Mouse (Mus musculus) midbrain, postnatal 0 days (tissue): ENCODE results near the gene Cabp2. TPM values are rescaled to one million over a fixed set of nuclear protein-coding genes. Genes with fewer than 3 reads are reported as not detected.
A peak's percentile ranks its signal among the peaks of the same experiment; 100 is the strongest.
"Not testable (repeated sequence)": the region's sequence is repeated elsewhere in the genome, so short reads cannot be mapped to it uniquely, and the experiment has no call there.

Source experiments
- ATAC-seq: fragments of 200-750 bp; cut with Nextera tagmentation; 2 replicates; pipeline ENCODE4 v1.8.0; 2017; ENCODE audit warnings: moderate number of reproducible peaks, mild to moderate bottlenecking, moderate TSS enrichment, moderate library complexity; ENCODE audit not compliant: low FRiP score
- DNase-seq: peaks from one replicate; pipeline ENCODE4 v3.0.0-alpha.2; 2015; ENCODE audit warnings: low spot score
- H3K27ac ChIP-seq: fragments of 300-500 bp; sonication (generic); 2 replicates; pipeline ENCODE4 v1.5.1; 2014; ENCODE audit warnings: low read depth, mild to moderate bottlenecking, low read length, mixed read lengths
- H3K27me3 ChIP-seq: fragments of 300-500 bp; sonication (generic); 2 replicates; pipeline ENCODE4 v1.6.1; 2014; ENCODE audit warnings: low read length, control low read depth, mixed read lengths; ENCODE audit not compliant: insufficient read depth
- H3K36me3 ChIP-seq: fragments of 300-500 bp; sonication (generic); 2 replicates; pipeline ENCODE4 v1.6.1; 2014; ENCODE audit warnings: low read length, control low read depth, mixed read lengths; ENCODE audit not compliant: insufficient read depth
- H3K4me1 ChIP-seq: fragments of 300-500 bp; sonication (generic); 2 replicates; pipeline ENCODE4 v1.6.1; 2014; ENCODE audit warnings: mild to moderate bottlenecking, control low read depth, antibody characterized with exemption, low read length, mixed read lengths; ENCODE audit not compliant: insufficient read depth
- H3K4me2 ChIP-seq: fragments of 300-500 bp; sonication (generic); 2 replicates; pipeline ENCODE4 v1.6.1; 2014; ENCODE audit warnings: low read depth, mild to moderate bottlenecking, low read length, mixed read lengths; ENCODE audit not compliant: poor library complexity, severe bottlenecking
- H3K4me3 ChIP-seq: fragments of 300-500 bp; sonication (generic); 2 replicates; pipeline ENCODE4 v1.5.1; 2014; ENCODE audit warnings: low read depth, mild to moderate bottlenecking, low read length, moderate library complexity
- H3K9ac ChIP-seq: fragments of 300-500 bp; sonication (generic); replicated peaks from 2 replicates; pipeline ENCODE4 v1.6.1; 2014; ENCODE audit warnings: mild to moderate bottlenecking, low read length, moderate library complexity, mixed read lengths; ENCODE audit not compliant: poor library complexity, severe bottlenecking
- H3K9me3 ChIP-seq: fragments of 300-500 bp; sonication (generic); 2 replicates; pipeline ENCODE4 v1.6.1; 2016; ENCODE audit warnings: low read length, control low read depth
- CTCF ChIP-seq: IDR thresholded peaks from 2 replicates; pipeline ENCODE4 v1.5.1; 2016; ENCODE audit warnings: antibody characterized with exemption, mild to moderate bottlenecking
- whole genome bisulfite sequencing: fragments of 180-500 bp; shearing (Covaris S2); extraction: QIAGEN DNeasy Blood & Tissue Kit; methylation state at CpG from one replicate; pipeline ENCODE4 v1.1.7; 2014; 5-methylcytosine and 5-hydroxymethylcytosine counted together
- polyA plus RNA-seq: library from polyadenylated mRNA; unstranded; fragments of >200 nt; fragmentation: Nextera tagmentation; extraction: Ambion mirVana; gene quantifications from 2 replicates; pipeline ENCODE4 v1.2.1, GENCODE M21; 2015
- total RNA-seq: library from RNA; depleted of rRNA; stranded (reverse); fragments of >200 nt; gene quantifications from 2 replicates; pipeline ENCODE4 v1.2.3, GENCODE M21; 2014

Cabp2 gene
- total and polyA plus RNA-seq, 2 experiments from 2014 or later = not detected

- H3K36me3 ChIP-seq = no peaks in the 10 kb centered on the region
- no peak overlapping the region for H3K27ac ChIP-seq
- no peaks in the 10 kb centered on the region for H3K9me3 ChIP-seq
- 82% methylated on average over 8 of the region's 8 CpGs for WGBS
- H3K9ac ChIP-seq = no peak overlapping the region
- H3K4me1 ChIP-seq = no peaks in the 10 kb centered on the region
- ATAC-seq (no peak), DNase-seq (no peak)
- H3K4me3 ChIP-seq = no peak overlapping the region
- no peak for TF ChIP-seq CTCF
- H3K27me3 ChIP-seq = no peaks in the 10 kb centered on the region
- H3K4me2 ChIP-seq = no peak overlapping the region
Measured at GRCm38 (mm10) chr19:4046866-4047254, 34.5 kb upstream of the Cabp2 start.

GRCm38 (mm10) chr19:4047859-4048258 lies 33.5 kb upstream of the Cabp2 start:
- Histone ChIP-seq H3K36me3 (no peaks in the 10 kb centered on the region), H3K27ac (no peak overlapping the region), H3K4me3 (no peak overlapping the region), H3K4me1 (no peaks in the 10 kb centered on the region), H3K9me3 (no peaks in the 10 kb centered on the region), H3K27me3 (no peaks in the 10 kb centered on the region), H3K4me2 (no peak overlapping the region), H3K9ac (no peak overlapping the region)
- peak; percentile 85 for DNase-seq
- no peak for ATAC-seq
- TF ChIP-seq CTCF = peak; percentile 83
- 11% methylated on average over 4 of the region's 4 CpGs for WGBS

- not testable (repeated sequence) for H3K9me3 ChIP-seq, H3K36me3 ChIP-seq, H3K4me3 ChIP-seq, H3K27ac ChIP-seq, DNase-seq, ATAC-seq, H3K4me2 ChIP-seq, H3K27me3 ChIP-seq, H3K4me1 ChIP-seq, H3K9ac ChIP-seq
- WGBS = 91% methylated on average over 5 of the region's 5 CpGs
Measured at GRCm38 (mm10) chr19:4049069-4049468, 32.3 kb upstream of the Cabp2 start.

- H3K9ac ChIP-seq = no peak overlapping the region
Measured at GRCm38 (mm10) chr19:4051016-4051415, 30.4 kb upstream of the Cabp2 start.

GRCm38 (mm10) chr19:4051741-4052515 lies 29.4 kb upstream of the Cabp2 start:
- H3K4me1 ChIP-seq = no peaks in the 10 kb centered on the region
- ATAC-seq (no peak), DNase-seq (peak; percentile 38)
- TF ChIP-seq CTCF = peak; percentile 76
- H3K36me3 ChIP-seq = no peaks in the 10 kb centered on the region
- H3K27ac ChIP-seq = no peak overlapping the region
- no peak overlapping the region for H3K4me2 ChIP-seq
- no peak overlapping the region for H3K4me3 ChIP-seq
- WGBS = 53% methylated on average over 10 of the region's 10 CpGs
- H3K9me3 ChIP-seq = no peaks in the 10 kb centered on the region
- no peaks in the 10 kb centered on the region for H3K27me3 ChIP-seq
- no peak overlapping the region for H3K9ac ChIP-seq

More at GRCm38 (mm10) chr19:4051016-4051415, 30.4 kb upstream of the Cabp2 start:
- Histone ChIP-seq H3K36me3 (no peaks in the 10 kb centered on the region), H3K27me3 (no peaks in the 10 kb centered on the region), H3K4me2 (no peak overlapping the region), H3K4me1 (no peaks in the 10 kb centered on the region), H3K9me3 (no peaks in the 10 kb centered on the region), H3K27ac (no peak overlapping the region), H3K4me3 (no peak overlapping the region)
- 90% methylated on average over 5 of the region's 5 CpGs for WGBS
- TF ChIP-seq CTCF = peak; percentile 16; the same call in 1 of the 2 replicates
- no peak for DNase-seq
- ATAC-seq = no peak

- no peaks in the 10 kb centered on the region for H3K9me3 ChIP-seq
- H3K4me3 ChIP-seq = no peak overlapping the region
- TF ChIP-seq CTCF = no peak
- H3K4me1 ChIP-seq = no peaks in the 10 kb centered on the region
- H3K27me3 ChIP-seq = no peaks in the 10 kb centered on the region
- ATAC-seq (no peak), DNase-seq (no peak)
- 56% methylated on average over 5 of the region's 5 CpGs for WGBS
- no peak overlapping the region for H3K9ac ChIP-seq
- no peak overlapping the region for H3K27ac ChIP-seq
- H3K4me2 ChIP-seq = no peak overlapping the region
- H3K36me3 ChIP-seq = no peaks in the 10 kb centered on the region
Measured at GRCm38 (mm10) chr19:4052516-4053030, 28.8 kb upstream of the Cabp2 start.
